Comparison of ENCODE assay signal across 21 mouse cellular contexts in the genomic region with DNA sequence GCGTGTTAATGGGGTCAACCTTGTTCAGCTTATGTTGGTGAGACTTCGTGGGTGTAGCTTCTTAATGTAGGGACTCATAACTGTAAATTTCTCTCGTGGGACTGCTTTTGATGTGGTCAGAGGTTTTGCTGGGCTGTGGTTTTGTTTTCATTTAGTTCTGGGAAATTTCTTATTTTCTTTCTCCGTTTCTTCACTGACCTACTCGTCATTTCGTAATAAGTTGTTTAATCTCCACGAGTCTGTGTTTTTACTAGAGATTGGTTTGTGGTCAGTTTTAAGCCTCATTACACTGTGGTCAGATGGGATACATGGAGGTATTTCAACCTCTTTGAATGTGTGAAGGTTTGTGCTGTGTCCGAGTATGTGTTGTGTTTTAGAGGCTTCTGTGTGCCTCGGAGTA. TPM values are rescaled to one million over a fixed set of nuclear protein-coding genes. Genes with fewer than 3 reads are reported as not detected.
DNase-seq lines count a peak whose midpoint lies in the region; ATAC-seq and TF ChIP-seq lines count a peak whose summit lies in the region.
"Had no signal": no experiment of that assay in that cellular context is flagged by ENCODE, and none has a peak within 500 bp of the region (broad histone marks: within the 10 kb centered on the region; RNA-seq: fewer than 3 reads in every experiment).

No protein-coding gene starts in this region.

- H3K27me3 ChIP-seq in CH12.LX (replicated peaks): no peaks in the 10 kb centered on the region
- H3K27me3 ChIP-seq in myocyte (ENCODE audit: control insufficient read depth, insufficient read depth, insufficient read length): no peaks in the 10 kb centered on the region
- H3K27me3 ChIP-seq in forebrain, postnatal 0 days (ENCODE audit: insufficient read depth, low read length): no peaks in the 10 kb centered on the region
- H3K27me3 ChIP-seq: embryonic facial prominence, embryonic 12.5 days; embryonic facial prominence, embryonic 15.5 days; hindbrain, embryonic 12.5 days; hindbrain, embryonic 15.5 days had no signal

- 87% methylated on average over 9 of the region's 9 CpGs for WGBS in forebrain, postnatal 0 days

- dilution Hi-C loops in CH12.LX (cut with MboI; ENCODE audit: extremely low pct_ligation_motif_present, extremely low pct_unique_long_range_greater_than_20kb, low sequenced_read_pairs): no loop called here

- H3K4me3 ChIP-seq in CH12.LX (replicated peaks in 1 of 3; ENCODE audit: low read depth in 2 of 3, low read length in 2 of 3, poor library complexity in 1 of 3): no peak overlapping the region
- no peak overlapping the region for H3K4me3 ChIP-seq in myocyte
- H3K4me3 ChIP-seq in forebrain, postnatal 0 days (ENCODE audit: low read depth, low read length): no peak overlapping the region
- H3K4me3 ChIP-seq: embryonic facial prominence, embryonic 12.5 days; embryonic facial prominence, embryonic 15.5 days; hindbrain, embryonic 12.5 days; hindbrain, embryonic 15.5 days had no signal

- no peak for TF ChIP-seq RAD21 in CH12.LX (IDR thresholded peaks at IDR 0.05; ENCODE audit: low read depth, low read length)

- TF ChIP-seq EP300 in CH12.LX (IDR thresholded peaks at IDR 0.05; ENCODE audit: low read length): no peak

- H3K9ac ChIP-seq in CH12.LX (ENCODE audit: insufficient read depth, low read depth): no peak overlapping the region
- no peak overlapping the region for H3K9ac ChIP-seq in forebrain, postnatal 0 days
- H3K9ac ChIP-seq: embryonic facial prominence, embryonic 12.5 days; embryonic facial prominence, embryonic 15.5 days; hindbrain, embryonic 12.5 days; hindbrain, embryonic 15.5 days had no signal

- H3K4me2 ChIP-seq in CH12.LX (ENCODE audit: insufficient read depth, low read depth, poor library complexity, severe bottlenecking) (peak overlapping the region; percentile 56; the same call in 1 of the 2 replicates), myocyte (ENCODE audit: low read depth) (peak overlapping the region; percentile 50)
- H3K4me2 ChIP-seq in forebrain, postnatal 0 days (ENCODE audit: low read depth): no peak overlapping the region
- H3K4me2 ChIP-seq: embryonic facial prominence, embryonic 12.5 days; embryonic facial prominence, embryonic 15.5 days; heart, embryonic 11.5 days; hindbrain, embryonic 12.5 days; hindbrain, embryonic 15.5 days had no signal

- no peak overlapping the region for H3K27ac ChIP-seq in CH12.LX (ENCODE audit: insufficient read depth, low read depth)
- H3K27ac ChIP-seq in forebrain, postnatal 0 days (ENCODE audit: low read depth, low read length): no peak overlapping the region
- H3K27ac ChIP-seq: embryonic facial prominence, embryonic 12.5 days; embryonic facial prominence, embryonic 15.5 days; hindbrain, embryonic 12.5 days; hindbrain, embryonic 15.5 days had no signal

- H3K4me1 ChIP-seq in CH12.LX (ENCODE audit: control insufficient read depth in 1 of 2, insufficient read depth in 2 of 2): no peaks in the 10 kb centered on the region
- H3K4me1 ChIP-seq in forebrain, postnatal 0 days (ENCODE audit: insufficient read depth): no peaks in the 10 kb centered on the region
- H3K4me1 ChIP-seq: embryonic facial prominence, embryonic 12.5 days; embryonic facial prominence, embryonic 15.5 days; hindbrain, embryonic 12.5 days; hindbrain, embryonic 15.5 days had no signal

- no peak for TF ChIP-seq CTCF in CH12.LX (conservative IDR thresholded peaks at IDR 0.05 in 1 of 2, IDR thresholded peaks at IDR 0.05 in 1 of 2; ENCODE audit: low read depth in 2 of 2, low read length in 2 of 2)
- no peak for TF ChIP-seq CTCF in forebrain, postnatal 0 days (IDR thresholded peaks at IDR 0.05; ENCODE audit: low read depth)

- H3K79me2 ChIP-seq in CH12.LX (replicated peaks; ENCODE audit: control insufficient read depth, extremely low read depth, insufficient read depth, poor library complexity, severe bottlenecking) (no peaks in the 10 kb centered on the region), myocyte (ENCODE audit: control insufficient read depth, insufficient read depth) (no peaks in the 10 kb centered on the region)

- no peak overlapping the region for H3ac ChIP-seq in myocyte (ENCODE audit: control insufficient read depth, insufficient read length)

- in situ Hi-C loops in CH12.LX (cut with MboI; ENCODE audit: low pct_ligation_motif_present, low pct_unique_long_range_greater_than_20kb, low sequenced_read_pairs): no loop called here

- no peaks in the 10 kb centered on the region for H3K36me3 ChIP-seq in CH12.LX (replicated peaks in 1 of 2; ENCODE audit: control insufficient read depth in 1 of 2, insufficient read depth in 1 of 2, low read length in 1 of 2)
- H3K36me3 ChIP-seq in myocyte (ENCODE audit: control insufficient read depth, insufficient read depth): no peaks in the 10 kb centered on the region
- no peaks in the 10 kb centered on the region for H3K36me3 ChIP-seq in forebrain, postnatal 0 days (ENCODE audit: insufficient read depth)
- H3K36me3 ChIP-seq: embryonic facial prominence, embryonic 12.5 days; embryonic facial prominence, embryonic 15.5 days; hindbrain, embryonic 12.5 days; hindbrain, embryonic 15.5 days had no signal

- peak; percentile 80 for ATAC-seq in granulocyte monocyte progenitor cell, adult 5-6 weeks (replicated peaks; ENCODE audit: poor library complexity, severe bottlenecking)
- ATAC-seq in forebrain, postnatal 0 days: no peak
- ATAC-seq in CD4-positive, CD25-positive, alpha-beta regulatory T cell, adult 4 months: no peak
- ATAC-seq: forebrain, embryonic 14.5 days; intestine, postnatal 0 days had no signal

- TF ChIP-seq POLR2A in CH12.LX (IDR thresholded peaks at IDR 0.05; ENCODE audit: low read depth, low read length) (no peak), myocyte (IDR thresholded peaks at IDR 0.05; ENCODE audit: insufficient read length, low read depth) (no peak)

- no peaks in the 10 kb centered on the region for H3K9me3 ChIP-seq in CH12.LX (replicated peaks; ENCODE audit: low read length)
- H3K9me3 ChIP-seq in forebrain, postnatal 0 days (ENCODE audit: low read length): no peaks in the 10 kb centered on the region
- H3K9me3 ChIP-seq: embryonic facial prominence, embryonic 12.5 days; embryonic facial prominence, embryonic 15.5 days; hindbrain, embryonic 12.5 days; hindbrain, embryonic 15.5 days had no signal

- DNase-seq in CH12.LX (ENCODE audit: extremely low read depth): no peak
- no peak for DNase-seq in kidney, postnatal 4 days
- no peak for DNase-seq in forebrain, postnatal 0 days
- DNase-seq: adrenal gland, postnatal 10 days; adrenal gland, postnatal 36 days; cerebellum, adult 18-20 months; cerebellum, adult 9-11 months; cerebellum, postnatal 25 days; gastrocnemius, postnatal 10 days; gastrocnemius, postnatal 36 days; heart, adult 11 months had no signal

TF ChIP-seq in CH12.LX, 34 proteins besides CTCF, POLR2A, EP300 and RAD21 (continues in another document):
- TF ChIP-seq POLR2AphosphoS2 (IDR thresholded peaks at IDR 0.05; ENCODE audit: low read depth, low read length): no peak
- no peak for TF ChIP-seq KAT2A (IDR thresholded peaks at IDR 0.05; ENCODE audit: insufficient replicate concordance, low read length)
- TF ChIP-seq BHLHE40 (IDR thresholded peaks at IDR 0.05; ENCODE audit: low read depth, low read length): no peak
- TF ChIP-seq USF1 (IDR thresholded peaks at IDR 0.05; ENCODE audit: low read depth, low read length): no peak
- TF ChIP-seq JUN (IDR thresholded peaks at IDR 0.05; ENCODE audit: insufficient read depth, low read depth, low read length): no peak
- TF ChIP-seq MEF2A (IDR thresholded peaks at IDR 0.05; ENCODE audit: borderline replicate concordance, low read depth, low read length): no peak
- TF ChIP-seq E2F4 (IDR thresholded peaks at IDR 0.05; ENCODE audit: insufficient replicate concordance, low read depth, low read length): no peak
- TF ChIP-seq MAX (IDR thresholded peaks at IDR 0.05; ENCODE audit: low read length): no peak
- no peak for TF ChIP-seq ZNF384 (IDR thresholded peaks at IDR 0.05; ENCODE audit: low read depth, low read length)
- TF ChIP-seq SIN3A (IDR thresholded peaks at IDR 0.05; ENCODE audit: low read length): no peak
- no peak for TF ChIP-seq MXI1 (IDR thresholded peaks at IDR 0.05; ENCODE audit: low read depth, low read length)
- no peak for TF ChIP-seq RCOR1 (conservative IDR thresholded peaks at IDR 0.05; ENCODE audit: low read depth, low read length)
- no peak for TF ChIP-seq USF2 (conservative IDR thresholded peaks at IDR 0.05; ENCODE audit: low read depth, low read length)

TF ChIP-seq in myocyte, 11 proteins besides CTCF, POLR2A, EP300 and RAD21:
- TF ChIP-seq REST (IDR thresholded peaks at IDR 0.05; ENCODE audit: insufficient read depth, insufficient read length): no peak
- TF ChIP-seq CEBPB (IDR thresholded peaks at IDR 0.05; ENCODE audit: insufficient read depth, poor library complexity, severe bottlenecking): peak; percentile 65

RNA-seq across cellular contexts. Expression of gene Pde5a, which starts 7.2 kb away (rescaled TPM):
- 0.84 and 1.1 TPM in 2 replicates for total RNA-seq in CH12.LX (2012; rRNA removed)
- 0.88 and 1.0 TPM in 2 replicates for total RNA-seq in CH12.LX (2014; rRNA removed)
- polyA plus RNA-seq in CH12.LX (2012; ENCODE audit: insufficient read length, low read depth): 0.60 and 0.68 TPM in 2 replicates
- 0.95 and 1.4 TPM in 2 replicates for total RNA-seq in granulocyte monocyte progenitor cell, adult 5-6 weeks (2014; fragmentation: Nextera tagmentation)
- 1.2 and 1.3 TPM in 2 replicates for total RNA-seq in granulocyte monocyte progenitor cell, adult 5-6 weeks (2017)
- 4.5 TPM for polyA plus RNA-seq in myocyte (2012; fragmentation: generic; extraction: Trizol)
- total RNA-seq in forebrain, postnatal 0 days (2014; rRNA removed): 8.7 and 12.5 TPM in 2 replicates
- polyA plus RNA-seq in forebrain, postnatal 0 days (2015; fragmentation: Nextera tagmentation; extraction: Ambion mirVana): 0.92 and 1.4 TPM in 2 replicates
- under 1 TPM; 0.08 to 0.11 TPM for polyA plus RNA-seq in CD4-positive, CD25-positive, alpha-beta regulatory T cell, adult 4 months (2017; shearing (Covaris generic))
